Mouse (Mus musculus) bone marrow, adult 2 months (tissue): Measurements from ENCODE around the gene Fbxo42.

Experiments used
- CTCF ChIP-seq: fragments of 200-500 bp; IDR thresholded peaks from 2 replicates; pipeline ENCODE4 v1.5.1; 2011; ENCODE audit warnings: low read length, control low read depth; ENCODE audit not compliant: control insufficient read depth, insufficient read depth
- POLR2A ChIP-seq: fragments of 200-500 bp; IDR thresholded peaks from 2 replicates; pipeline ENCODE4 v1.6.1; 2011; ENCODE audit warnings: low read depth, mild to moderate bottlenecking, control low read depth, low read length, borderline replicate concordance; ENCODE audit not compliant: control insufficient read depth

DNA sequence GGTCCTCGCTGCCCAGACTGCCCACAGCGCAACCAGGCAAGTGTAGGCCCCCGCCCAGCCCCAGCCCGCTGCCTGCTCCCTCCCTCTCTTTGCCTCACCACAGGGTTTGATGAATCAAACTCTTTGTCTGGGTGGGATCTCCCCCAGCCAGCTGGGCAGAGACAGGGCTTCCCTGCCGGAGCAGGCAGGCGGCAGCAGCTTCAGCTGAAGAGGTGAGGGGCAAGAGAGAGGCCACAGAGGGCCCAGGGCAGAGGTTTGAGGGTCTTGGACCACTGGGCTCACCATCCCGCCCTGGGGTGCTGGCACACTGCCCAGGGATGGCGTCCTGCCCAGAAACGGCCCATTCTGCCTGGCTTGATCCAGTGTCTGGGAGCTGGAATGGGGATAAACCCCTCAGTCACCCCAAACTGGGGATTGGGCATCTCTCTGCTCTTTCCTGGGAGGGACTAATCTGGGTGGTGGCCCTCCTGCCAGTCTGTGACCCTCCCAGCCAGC, 97.3 kb downstream of the Fbxo42 start:
- TF ChIP-seq CTCF: no peak
- no peak for TF ChIP-seq POLR2A
